Mouse (Mus musculus) natural killer cell, adult 2 months (primary cell): ENCODE measurements around the gene Rbm18.

Experiments used
- DNase-seq, 2 experiments: peaks; one replicate each; pipeline ENCODE4 v3.0.0; 2022; ENCODE audit warnings: low spot score in 2 of 2

Rbm18 gene

GRCm38 (mm10) chr2:36073781-36074180, 62.8 kb downstream of the Rbm18 start:
- DNase-seq = no peak

GRCm38 (mm10) chr2:36071660-36072305, 64.8 kb downstream of the Rbm18 start:
- no peak for DNase-seq

- DNase-seq = no peak
These were observed 69.4 kb downstream of the Rbm18 start for GRCm38 (mm10) chr2:36067132-36067531.
